Mouse (Mus musculus): Measurements from ENCODE around the gene Lrrc30.
A peak's percentile ranks its signal among the peaks of the same experiment; 100 is the strongest.

The Lrrc30 gene

DNA sequence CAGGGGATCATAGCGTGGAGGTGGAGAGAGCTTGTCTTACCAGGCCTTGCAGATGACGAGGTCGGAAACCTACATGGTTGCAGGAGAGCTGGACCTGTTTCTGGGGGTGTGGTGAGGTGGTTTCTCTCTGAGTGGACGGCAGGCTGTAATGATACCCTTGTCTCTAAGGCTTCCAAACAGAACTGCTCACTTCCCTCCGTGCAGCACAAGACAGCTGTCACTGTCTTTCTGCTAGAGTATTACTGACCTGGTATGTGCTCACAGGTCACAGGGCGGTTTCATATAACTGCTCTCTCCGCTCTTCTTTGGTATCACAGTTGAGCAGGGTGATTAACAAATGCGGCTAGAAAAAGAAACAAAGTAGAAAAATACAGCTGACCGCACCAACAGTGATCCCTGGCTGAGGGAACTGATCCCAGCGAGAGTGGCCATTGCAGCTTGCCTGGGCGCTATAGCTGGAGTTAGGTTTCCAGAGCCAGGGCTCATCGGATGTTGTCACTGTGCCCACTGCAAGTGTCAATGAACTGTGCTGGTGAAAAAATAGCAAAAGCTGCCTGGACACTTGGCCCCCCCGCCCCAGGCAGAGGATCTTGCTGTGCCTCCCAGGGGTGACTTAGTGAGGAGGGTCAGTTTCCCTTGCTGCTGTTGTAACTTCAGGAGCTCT, at the start of gene Lrrc30:
Gene Lrrc30 (minus strand): TSS at position 48 of the 664 bp plus-strand sequence.
- no peak for DNase-seq (ENCODE audit: low spot score in 2 of 2)

DNA sequence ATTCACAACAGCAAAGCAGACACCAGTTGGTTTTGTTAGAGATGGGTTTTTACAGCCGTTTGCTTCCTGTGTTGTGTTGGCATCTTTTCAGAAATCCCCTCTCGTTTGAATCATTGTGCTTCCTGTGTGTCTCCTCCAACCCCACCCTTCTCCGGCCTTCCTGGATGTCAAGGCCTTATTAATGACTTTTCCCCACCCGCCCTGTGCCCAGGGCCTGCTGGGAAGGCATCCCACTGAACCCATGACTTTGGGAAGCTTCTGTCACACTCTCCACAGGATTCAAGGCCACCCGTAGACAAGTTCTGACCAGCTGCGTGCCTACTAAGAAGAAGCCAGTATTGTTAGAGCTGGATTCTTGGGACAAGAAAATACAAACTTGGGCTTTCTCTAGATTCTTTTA, 48.6 kb upstream of the Lrrc30 start:
- DNase-seq (ENCODE audit: low spot score in 2 of 2): no peak

DNA sequence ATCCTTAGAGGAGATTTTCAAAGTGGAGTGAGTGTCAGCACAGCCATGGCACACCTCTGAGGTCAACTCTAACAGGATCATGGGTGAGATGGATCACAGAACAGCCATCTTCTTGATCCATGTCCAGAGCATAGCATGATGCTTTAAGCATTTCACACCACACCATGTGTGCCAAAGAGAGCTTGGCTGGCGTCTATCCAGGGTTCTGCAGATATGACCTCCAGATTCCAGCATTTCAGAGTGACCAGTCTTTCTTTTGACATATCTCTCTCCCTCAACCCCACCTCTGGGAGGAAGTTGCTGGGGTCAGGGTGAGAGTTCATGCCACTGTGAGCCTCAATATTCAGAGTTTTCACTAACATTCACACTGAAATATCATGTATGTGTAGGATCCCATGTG, 46.1 kb upstream of the Lrrc30 start:
- no peak for DNase-seq (ENCODE audit: low spot score in 2 of 2)

DNA sequence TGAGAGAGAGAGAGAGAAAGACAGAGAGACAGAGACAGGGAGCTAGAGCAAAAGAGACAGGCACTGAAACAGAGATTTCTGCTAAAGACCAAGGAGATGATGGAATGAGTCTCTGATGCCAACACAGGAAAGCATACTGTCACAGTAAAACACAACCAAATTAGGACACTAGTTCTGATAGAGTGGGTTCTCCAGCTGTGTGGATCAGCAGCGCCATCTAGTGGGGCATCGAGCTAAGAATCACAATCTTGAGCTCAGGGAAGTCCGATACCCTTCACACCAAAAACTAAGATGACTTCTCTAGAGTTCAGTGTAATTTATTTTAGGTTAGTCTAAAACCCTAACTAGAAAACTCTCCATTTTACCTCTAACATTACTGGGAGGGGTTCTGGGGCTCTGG, 35.5 kb upstream of the Lrrc30 start:
- peak; percentile 18 to 61 for DNase-seq (ENCODE audit: low spot score in 2 of 2)

DNA sequence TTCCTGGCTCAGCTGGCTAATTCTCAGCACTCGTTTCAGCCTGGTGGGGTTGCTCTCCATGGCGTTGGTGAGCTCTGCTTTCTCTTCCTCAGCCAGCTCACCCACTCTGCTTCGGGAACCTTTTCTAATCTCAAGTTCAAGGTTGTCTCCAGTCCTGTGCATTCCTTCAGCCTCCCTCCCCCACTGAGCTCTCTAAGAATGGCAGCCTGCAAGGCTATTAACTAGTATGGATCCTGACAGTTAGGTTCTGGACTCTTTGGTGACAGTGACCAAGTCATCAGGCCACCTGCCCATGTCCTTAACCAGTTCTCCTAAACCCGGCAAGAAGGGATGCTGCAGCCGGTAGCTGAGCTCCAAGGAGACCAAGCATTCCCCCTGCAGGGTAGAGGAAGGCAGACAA, 34.5 kb upstream of the Lrrc30 start:
- DNase-seq (ENCODE audit: low spot score in 2 of 2): no peak

DNA sequence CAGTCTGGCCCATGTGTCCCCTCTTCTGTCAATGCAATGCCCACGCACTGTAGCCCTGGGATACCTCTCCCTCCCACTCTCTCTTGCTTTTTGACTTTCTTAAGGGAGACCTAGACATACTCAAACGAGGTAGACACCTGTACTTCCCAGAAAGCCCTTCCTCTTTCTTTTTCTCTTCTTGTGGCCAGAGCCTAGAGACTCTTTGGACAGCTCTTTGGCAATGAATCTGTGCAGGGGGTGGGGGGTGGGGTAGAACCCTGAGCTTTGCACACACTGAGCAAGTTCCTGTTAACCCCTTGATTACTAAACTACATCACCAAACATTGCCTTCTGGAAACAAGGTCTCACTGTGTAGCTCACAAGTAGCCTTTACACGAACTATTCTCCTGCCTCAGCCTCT, 31.8 kb upstream of the Lrrc30 start:
- no peak for DNase-seq (ENCODE audit: low spot score in 2 of 2)

DNA sequence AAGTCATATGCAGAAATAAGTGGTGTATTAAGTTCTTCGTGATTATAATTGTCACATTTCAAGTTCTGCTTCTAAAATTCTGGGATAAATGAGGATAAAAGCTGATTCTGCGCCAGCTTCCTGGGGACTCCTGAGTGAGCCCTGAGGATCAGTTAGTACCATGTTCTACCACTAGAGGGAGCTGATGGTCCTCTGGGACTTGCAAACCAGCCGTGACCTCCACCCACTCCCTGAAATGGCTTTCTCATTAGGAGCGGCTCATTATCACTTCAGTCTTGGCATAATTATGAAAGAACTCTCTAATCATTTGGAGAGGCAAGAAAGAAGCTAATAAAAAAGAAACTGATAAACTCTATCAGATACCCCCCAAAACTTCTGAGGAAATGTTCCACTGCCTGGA, 19.0 kb upstream of the Lrrc30 start:
- DNase-seq (ENCODE audit: low spot score in 2 of 2): peak in 1 of 2 experiments; percentile 27

DNA sequence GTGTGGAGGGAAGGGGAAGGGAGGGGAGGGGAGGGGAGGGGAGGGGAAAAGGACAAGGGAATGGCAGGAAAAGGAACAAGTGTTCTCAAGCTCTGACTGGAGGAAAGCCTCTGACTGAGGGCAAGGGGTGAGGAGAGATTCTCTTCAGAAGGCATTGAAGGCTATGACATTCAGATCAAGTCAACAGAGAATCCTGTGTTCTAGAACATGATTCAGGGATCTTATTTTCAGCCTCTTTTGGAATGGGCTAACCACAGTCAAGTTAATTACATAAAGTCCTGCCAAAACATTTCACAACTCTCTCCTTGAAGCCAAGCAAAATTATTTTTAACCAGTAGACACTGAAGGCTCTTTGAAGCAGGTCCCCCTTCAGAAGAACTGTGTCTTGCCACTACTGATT, 9.1 kb upstream of the Lrrc30 start:
- no peak for DNase-seq (ENCODE audit: low spot score in 2 of 2)

DNA sequence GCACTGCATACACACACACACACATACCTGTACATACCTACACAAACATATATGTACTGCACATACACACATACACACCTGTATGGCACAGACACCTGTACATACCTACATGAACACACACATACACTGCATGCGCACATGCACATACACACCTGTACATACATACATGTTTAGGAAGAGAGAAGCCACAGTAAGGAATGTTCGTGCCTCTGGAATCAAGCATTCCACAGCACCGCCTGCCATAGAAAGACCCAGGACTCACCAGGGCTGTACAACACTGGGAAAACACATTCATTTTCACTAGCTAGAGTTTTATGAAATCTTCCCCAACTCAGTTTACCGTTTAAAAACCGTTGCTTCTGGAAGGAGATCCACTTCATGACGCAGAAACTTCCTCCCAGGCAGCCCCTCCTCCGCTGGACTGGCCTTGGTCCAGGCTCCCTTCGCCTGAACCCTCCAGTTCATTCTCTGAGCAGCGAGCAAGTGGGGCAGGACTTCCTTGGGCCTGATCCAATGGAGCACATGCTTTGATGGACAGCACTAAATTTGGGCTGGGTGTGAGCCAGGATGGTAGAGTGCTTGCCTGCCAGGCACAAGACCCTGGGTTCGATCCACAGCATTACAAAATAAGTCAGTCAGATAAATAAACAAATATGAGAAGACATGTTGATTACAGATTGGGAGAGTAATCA, 5.7 kb upstream of the Lrrc30 start:
- peak in 1 of 2 experiments; percentile 6 for DNase-seq (ENCODE audit: low spot score in 2 of 2)

DNA sequence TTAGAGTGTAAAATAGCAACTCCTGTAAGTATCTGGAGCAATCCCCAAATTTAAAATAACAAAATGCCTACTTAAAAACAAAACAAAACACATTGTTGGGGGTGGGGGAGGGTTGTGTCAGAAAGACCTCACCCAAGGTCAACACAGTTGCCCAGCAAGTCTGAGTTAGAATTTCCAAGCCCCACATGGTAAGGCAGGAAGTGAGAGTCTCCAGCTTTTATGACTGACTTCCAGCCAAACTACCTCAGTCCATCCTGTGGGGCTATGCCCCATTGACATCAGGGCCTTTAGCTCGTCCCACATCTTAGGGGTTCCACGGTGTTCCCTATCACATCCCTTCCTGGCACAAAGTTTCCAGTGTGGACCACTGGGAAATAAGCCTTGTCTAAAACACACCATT, 4.4 kb upstream of the Lrrc30 start:
- DNase-seq (ENCODE audit: low spot score in 2 of 2): no peak

DNA sequence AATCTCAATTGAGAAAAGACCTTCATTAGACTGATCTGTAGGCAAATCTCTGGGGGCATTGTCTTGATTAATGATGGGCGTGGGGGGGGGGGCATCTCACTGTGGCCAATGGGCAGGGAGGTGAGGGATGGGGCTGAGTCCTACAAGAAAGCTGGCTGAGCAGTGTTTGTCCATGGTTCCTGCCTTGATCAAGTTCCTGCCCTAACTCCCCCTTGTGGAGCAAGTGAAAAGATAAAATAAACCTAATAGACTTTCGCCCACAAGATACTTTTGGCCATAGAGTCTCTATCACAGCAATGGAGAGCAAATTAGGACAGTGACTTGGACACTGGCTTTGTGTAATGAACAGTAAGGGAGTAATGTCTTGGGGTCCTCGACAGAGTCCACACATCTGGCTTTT, 3.8 kb upstream of the Lrrc30 start:
- no peak for DNase-seq (ENCODE audit: low spot score in 2 of 2)

DNA sequence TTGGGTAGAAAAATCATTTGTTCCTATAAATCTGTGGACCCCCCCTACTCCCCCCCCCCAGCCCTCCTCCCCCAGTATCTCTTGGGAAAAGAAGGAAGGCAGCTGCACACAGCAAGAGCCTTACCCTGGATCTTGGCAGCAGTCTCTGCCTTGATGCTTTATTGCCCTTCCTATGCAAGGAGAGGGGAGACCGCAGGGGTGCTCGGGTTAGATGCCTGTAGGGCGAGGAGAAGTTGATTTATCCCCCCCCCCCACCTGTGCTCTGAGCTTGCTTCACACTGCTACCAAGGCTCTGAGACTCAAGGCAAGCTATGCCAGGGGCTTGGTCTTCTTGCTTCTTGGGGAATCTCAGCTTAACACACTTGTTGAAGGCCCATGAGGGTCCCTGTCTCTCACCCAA, 2.8 kb downstream of the Lrrc30 start:
- no peak for DNase-seq (ENCODE audit: low spot score in 2 of 2)

DNA sequence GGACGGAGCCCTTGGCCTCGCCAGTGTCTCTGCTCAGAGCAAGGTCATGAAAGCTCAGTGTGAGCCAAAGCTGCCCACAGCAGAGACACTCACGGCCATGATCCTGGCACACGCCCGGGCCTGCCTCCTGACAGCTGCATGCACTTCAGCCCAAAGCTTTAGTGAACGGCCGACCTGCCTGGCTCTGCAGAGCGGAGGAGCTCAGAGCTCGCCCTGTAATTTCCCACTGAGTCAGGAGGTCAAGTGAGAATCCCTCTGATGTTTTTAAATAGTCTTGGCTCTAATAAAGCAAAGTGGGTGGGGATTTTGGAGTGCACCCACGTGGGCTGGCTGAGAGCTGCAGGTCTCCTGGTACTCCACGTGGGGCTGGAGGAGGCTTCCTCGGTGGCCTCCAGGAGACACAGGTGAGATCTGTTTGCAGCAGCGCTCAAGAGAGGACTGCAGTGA, 3.3 kb downstream of the Lrrc30 start:
- peak in 1 of 2 experiments; percentile 6 for DNase-seq (ENCODE audit: low spot score in 2 of 2)

DNA sequence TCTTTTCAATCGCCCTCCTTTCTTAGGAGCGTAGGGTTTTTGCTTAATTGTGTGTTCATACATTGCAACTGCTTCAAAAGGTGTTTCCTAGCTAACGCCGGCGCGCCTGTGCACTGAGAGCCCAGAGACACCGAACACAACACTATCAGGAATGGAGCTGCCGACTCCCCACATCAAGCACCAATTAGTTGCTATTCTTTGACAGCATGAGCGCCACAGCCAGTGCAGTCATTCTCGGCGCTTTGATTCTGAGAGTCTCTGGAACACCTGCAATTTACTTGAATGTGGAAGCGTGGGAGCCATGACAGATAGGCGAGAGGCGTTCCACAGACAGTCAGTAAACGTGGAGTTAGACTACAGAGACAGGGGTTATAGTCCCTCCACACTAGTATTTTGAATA, 4.0 kb downstream of the Lrrc30 start:
- DNase-seq (ENCODE audit: low spot score in 2 of 2): peak in 1 of 2 experiments; percentile 10

DNA sequence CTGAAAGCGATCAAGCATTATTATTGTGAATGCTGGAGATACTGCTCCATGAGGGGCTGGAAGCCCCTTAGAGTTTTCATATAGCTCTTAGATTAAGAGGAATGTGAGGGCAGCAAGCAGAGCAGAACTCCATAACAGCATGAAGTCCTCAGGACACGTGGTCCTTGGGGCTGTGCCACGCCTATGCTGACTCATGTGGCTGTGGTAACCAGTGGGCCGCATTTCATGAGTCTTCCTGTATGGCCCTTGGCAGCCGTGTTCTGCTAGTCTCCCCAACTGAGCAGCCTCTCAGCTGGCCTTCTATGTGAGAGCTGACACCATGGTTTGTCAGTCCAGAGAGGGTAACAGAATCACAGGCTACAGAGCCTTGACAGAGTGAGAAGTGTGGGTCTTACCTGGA, 7.1 kb downstream of the Lrrc30 start:
- no peak for DNase-seq (ENCODE audit: low spot score in 2 of 2)

DNA sequence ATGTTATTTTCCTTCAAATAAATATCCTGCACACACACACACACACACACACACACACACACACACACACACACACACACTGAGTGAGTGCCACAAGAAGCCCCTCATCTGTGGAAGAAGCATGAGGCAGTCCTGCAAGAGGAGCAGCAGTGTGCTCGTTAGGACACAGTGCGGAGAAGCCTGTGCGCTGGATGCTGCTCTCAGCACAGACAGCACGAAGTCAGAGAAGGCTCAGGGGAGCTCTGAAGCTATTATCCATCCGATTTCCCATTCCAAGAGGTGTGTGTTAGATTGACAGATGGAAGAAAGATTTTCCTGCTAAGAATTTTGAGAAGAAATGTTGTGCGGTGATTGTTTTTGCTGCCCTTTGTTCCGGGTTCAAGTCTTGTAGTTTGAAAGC, 13.5 kb downstream of the Lrrc30 start:
- no peak for DNase-seq (ENCODE audit: low spot score in 2 of 2)

DNA sequence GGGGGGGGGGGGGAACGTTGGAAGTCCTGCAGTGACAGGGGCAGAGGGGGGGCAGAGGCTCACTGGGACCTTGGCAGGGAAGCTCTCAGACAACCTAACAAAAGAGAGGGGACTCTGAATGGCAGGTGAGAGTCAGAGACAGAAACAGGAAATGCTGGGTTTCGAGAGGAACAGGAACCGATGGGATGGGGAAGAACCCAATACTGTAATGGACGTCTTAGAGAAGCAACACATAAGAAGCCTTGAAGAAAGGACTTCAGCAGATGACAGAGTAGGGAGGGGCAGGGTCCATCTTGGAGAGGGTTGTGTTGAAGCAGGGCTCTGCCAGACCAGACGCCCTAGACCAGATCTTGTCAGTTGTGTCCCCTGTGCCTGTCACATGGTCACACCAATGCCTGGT, 18.1 kb downstream of the Lrrc30 start:
- no peak for DNase-seq (ENCODE audit: low spot score in 2 of 2)

DNA sequence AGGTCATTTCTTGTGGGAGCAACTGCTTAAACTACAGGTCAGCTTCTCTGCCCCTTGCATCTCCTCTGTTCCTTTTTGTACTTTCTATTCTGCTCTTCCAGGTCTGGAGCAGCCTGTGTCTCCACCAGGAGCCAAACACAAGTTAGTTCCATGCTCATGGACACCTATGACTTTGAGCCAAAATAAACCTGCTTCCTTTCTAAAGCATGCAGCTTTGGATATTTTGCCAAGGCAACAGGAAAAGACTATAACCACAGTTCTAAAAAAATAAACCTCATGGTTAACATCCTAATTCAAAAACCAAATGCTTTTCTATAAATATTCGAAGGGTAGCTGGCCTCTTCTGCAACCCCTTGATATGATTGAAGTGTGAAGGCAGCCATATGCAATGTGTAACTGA, 19.9 kb downstream of the Lrrc30 start:
- no peak for DNase-seq (ENCODE audit: low spot score in 2 of 2)

DNA sequence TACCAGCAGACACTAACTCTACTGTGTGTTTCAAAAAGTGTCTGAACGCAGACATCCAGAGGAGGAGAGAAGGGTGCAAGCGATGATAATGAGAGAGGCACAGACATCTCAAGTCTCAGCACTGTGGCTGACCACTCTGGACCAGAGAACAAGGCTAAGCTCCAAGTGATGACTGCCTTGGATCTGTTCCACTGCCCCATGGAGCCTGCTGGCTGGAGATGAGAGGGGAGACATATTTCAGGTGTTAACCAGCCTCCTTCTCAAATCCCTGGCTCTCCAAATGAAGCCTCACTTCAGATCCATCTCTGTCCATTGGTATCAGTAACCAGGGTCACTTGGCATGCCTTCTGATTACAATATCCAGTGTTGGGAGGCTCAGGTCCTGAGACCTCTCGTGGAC, 20.4 kb downstream of the Lrrc30 start:
- DNase-seq (ENCODE audit: low spot score in 2 of 2): no peak

DNA sequence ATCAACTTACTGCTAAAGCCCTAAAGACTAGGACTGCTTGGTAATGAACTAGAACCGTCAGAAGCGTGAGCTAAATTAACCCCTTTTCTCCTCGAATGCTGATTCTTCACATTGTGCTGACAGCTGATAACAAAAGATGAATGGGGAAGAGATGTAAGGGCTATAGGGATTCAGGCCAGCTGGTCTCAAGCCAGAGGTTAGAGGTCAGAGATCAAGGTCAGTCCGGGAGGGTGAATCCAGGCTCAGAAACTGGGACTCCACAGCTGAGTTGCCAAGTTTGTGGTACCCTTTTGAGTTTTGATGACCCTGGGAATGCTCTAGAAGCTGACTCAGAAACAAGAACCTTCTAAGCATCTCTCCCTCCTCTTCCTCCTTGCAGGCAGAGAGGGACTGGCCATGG, 28.1 kb downstream of the Lrrc30 start:
- DNase-seq (ENCODE audit: low spot score in 2 of 2): no peak

DNA sequence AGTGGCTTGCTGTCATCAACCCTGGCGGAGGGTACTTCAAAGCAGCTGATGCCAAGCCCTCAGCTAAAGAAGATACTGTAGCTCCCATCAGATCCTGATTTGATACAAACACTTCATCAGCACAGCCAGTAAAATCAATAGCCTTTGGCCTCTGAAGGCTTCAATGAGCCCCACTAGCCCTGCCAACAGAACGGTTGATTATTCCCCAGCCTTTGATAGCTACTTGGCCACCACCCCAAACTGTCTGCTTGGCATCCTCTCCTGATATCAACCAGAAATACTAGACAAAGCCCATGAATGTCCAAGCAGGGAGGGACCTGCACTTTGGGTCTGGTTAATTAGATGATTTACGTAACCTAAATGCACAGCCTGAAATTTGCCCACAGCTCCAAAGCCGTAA, 30.0 kb downstream of the Lrrc30 start:
- DNase-seq (ENCODE audit: low spot score in 2 of 2): no peak

DNA sequence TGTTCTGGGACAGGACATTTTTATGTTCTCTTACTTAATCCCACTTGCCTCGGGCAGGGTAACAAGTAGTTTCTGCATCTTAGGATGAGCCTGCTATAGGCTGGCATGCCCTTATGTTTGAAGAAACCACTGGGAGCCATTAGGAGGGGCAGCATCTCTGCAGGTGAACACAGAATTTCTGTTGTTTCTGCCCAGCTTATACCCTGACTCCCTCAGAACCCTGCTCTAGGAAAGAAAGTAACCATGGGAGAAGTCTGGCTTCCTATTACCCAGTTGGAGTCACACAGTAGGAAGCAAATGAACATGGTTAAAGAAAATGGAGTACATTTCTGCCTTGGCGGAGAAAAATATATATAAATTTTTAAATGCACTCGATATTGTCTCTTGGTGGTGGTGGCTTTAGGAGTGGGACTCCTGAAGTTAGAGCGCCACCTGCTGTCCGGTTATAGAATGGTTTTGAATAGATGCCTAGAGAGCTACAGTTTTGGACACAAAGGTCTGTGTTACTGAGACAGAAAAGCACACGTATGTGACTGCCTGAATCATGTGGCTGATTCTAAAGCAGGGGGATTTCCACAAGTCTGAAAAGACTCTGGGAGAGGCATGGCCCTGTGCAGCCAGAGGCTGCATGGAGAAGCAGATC, 47.5 kb downstream of the Lrrc30 start:
- peak; percentile 39 to 84 for DNase-seq (ENCODE audit: low spot score in 2 of 2)

DNA sequence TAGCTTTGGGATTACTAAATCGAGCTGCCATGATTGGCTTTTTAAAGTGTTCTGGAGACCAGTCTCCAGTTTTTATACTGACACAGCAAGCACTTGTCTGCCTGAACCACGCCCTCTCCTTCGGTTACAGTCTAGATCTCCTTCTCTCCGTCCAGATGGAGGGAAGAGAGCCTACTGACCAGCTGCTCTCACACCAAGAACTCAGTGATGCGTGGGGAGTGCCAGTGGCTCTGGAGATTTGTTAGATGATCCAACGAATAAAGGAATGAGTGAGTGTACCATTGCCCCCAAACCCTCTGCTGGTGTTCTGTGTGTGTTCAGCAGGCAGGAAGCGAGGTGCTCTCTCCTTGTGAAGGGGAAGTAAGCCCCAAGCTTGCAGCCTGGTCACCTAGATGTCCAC, 48.0 kb downstream of the Lrrc30 start:
- no peak for DNase-seq (ENCODE audit: low spot score in 2 of 2)

Measured in frontal cortex, postnatal 14 days (tissue).